Mouse (Mus musculus): ENCODE results near the gene Zfp53.

Gene Zfp53

DNA sequence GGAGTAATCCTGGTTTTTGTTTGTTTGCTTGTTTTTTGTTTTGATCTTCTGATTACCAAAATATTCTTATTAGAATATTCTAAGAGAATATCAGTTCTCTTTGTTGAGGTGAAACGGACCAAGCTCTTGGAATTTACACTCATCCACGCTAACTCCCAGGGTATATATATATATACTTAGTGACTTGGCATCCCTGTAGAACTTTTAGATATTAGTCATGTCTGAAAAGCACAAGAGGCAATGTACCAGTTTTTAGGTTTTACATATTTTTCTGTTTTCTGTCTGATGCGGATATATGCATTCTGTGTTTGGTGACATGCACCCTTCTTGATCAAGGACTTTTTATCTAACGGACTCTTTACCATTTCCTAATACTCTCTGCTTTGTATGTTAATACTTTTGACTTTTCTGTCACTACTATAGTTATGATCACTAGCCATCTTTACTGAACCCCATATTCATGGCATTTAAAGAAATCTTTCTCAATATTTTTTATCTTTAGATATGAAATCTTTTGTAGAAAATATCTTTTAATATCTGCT lies 28.4 kb downstream of the Zfp53 start:
- DNase-seq (ENCODE audit: extremely low spot score, low read depth, low spot score) = no peak

DNA sequence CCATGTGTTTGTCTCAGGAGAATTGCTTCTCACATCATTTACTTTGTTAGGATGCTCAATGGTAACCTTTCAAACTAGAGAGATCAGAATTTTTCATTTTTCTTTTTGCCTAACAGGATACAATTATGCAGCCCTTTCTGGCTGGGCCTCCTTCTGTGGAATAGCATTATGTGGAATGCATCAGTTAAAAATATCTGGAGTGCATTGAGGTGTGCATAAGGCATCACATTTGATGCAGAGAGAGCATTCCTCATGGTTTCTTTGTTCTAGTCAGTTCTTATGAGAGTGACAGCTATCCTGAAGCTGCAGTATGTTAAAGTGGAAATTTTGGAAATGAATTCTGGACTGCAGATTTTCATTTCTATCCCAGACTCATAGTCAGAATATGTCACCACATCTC lies 37.5 kb downstream of the Zfp53 start:
- no peak for DNase-seq (ENCODE audit: extremely low spot score, low read depth, low spot score)

- DNase-seq (ENCODE audit: extremely low spot score, low read depth, low spot score) = no peak
Observed at GRCm38 (mm10) chr17:21530645-21531330, 42.0 kb downstream of the Zfp53 start.

DNA sequence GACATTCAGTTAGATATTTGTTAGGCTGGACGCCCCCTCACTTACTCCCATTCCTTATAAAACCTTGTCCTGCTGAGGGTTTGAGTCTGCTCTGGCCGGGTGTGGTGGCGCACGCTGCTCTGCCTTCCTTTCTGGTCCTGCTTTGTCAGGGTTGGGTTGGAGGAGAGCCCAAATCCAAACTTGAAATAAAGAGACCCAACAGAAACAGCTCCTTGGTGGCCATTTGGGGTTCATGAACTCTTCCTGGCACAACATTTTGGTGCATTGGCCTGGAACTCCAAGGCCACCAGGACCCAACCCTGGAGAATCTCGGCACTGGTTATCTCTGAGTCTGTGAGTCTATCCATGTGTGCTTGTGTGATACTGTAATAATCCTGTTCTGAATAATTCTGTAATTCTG lies 42.8 kb downstream of the Zfp53 start:
- DNase-seq (ENCODE audit: extremely low spot score, low read depth, low spot score) = no peak

- no peak for DNase-seq (ENCODE audit: extremely low spot score, low read depth, low spot score)
Observed at GRCm38 (mm10) chr17:21532101-21532951, 43.5 kb downstream of the Zfp53 start.

DNA sequence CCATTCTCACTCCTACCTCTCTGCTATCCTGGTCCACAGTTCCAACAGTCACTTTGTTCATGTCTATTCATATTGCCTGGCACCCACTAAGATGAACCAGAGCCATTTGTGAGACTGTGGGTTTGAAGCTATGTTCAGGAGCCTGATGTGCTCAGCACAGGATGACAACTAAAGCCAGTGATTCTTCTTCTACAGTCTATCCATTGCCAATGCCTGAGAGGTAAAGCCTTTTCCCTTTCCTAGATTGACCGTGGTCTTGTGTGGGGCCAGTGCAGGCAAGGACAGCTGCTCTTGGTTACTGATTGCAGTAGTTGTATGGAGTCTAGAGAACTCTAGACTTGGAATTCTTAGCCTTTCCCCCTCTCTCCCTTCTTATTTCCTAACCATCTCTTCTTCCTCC lies 45.2 kb downstream of the Zfp53 start:
- no peak for DNase-seq (ENCODE audit: extremely low spot score, low read depth, low spot score)

DNA sequence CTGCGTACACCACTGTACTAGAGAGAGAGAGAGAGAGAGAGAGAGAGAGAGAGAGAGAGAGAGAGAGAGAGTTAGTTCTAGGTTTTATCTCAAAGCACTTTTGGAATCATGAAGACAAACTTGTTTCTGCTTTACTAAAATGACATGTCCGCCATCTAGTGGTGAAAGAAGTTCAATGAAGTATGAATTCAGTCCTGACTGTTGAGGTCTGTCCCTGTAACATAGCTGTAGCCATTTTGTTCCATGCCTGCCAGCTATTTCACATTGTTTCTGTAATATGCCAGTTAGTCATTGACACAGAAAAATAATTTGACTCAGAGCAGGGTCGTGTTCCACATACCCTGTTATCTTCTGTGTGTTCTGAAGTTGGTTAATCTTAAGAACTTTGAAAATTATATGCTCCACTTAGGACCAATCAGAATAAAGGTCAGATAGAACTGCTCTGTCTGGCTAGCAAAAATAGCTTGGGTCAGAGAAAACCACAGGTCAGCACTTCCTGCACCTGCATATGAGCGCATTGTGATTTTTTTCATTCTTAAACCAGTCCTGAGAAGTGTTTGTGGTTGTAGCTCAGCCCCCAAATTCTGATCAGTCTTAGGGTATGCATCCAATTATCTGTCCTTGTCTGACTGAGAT lies 45.8 kb downstream of the Zfp53 start:
- DNase-seq (ENCODE audit: extremely low spot score, low read depth, low spot score) = no peak

GRCm38 (mm10) chr17:21535096-21536001 lies 46.6 kb downstream of the Zfp53 start, which contains the start of gene Zfp52:
Zfp52 (plus strand) TSS chr17:21535539.
- no peak for DNase-seq (ENCODE audit: extremely low spot score, low read depth, low spot score)

- DNase-seq (ENCODE audit: extremely low spot score, low read depth, low spot score) = no peak
Observed at GRCm38 (mm10) chr17:21536096-21536495, 47.3 kb downstream of the Zfp53 start.

DNA sequence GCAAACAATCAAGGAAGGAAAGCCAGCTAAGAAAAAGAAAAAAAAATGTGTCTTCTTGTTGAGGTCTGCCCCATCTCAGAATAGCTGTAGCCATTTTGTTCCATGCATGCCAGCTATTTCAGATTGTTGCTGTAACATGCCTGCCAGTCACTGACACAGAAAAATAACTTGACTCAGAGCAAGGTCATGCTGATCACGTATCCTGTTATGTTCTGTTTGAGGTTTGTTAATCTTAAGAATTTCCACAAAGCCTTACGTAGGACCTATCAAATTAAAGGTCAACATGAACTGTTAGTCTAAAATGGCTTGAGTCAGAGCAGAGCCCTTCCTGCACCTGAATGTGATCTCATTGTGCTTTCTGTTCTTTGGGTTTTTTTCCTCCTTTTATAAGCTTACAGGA lies 47.9 kb downstream of the Zfp53 start:
- no peak for DNase-seq (ENCODE audit: extremely low spot score, low read depth, low spot score)

DNA sequence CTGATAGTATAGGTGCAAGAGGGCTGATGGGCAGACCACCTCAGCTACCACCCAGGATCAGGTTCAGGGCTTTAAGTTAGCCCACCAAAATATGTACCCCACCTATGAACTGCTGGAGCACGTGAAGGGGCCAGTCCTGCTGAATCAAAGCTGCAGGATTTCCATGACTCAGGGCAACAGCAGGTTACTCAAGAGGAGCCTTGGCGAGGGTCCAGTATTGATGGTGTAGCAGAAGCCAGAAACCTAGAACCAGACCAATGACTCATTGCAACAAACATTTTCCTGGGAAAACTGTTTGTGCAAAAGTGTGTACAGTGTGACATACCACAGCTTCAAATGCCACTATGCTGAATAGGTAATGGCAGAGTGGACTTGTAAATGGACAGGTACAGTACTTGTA lies 69.0 kb downstream of the Zfp53 start:
- DNase-seq (ENCODE audit: extremely low spot score, low read depth, low spot score) = no peak
